Mouse (Mus musculus) midbrain, embryonic 10.5 days (tissue): ENCODE measurements at regions not wholly inside any gene's neighbourhood (a gene's known extent, or its start where the extent isn't known, plus 50 kb on each side); places are given as distances from the start of the nearest gene placed in this dataset.

Experiments
- DNase-seq: peaks from one replicate; pipeline ENCODE4 v3.0.0-alpha.2; 2017; ENCODE audit warnings: low spot score
- H3K27ac ChIP-seq: fragments of 300-500 bp; sonication (generic); replicated peaks from 2 replicates; pipeline ENCODE4 v1.5.1; 2016; ENCODE audit warnings: mild to moderate bottlenecking
- H3K27me3 ChIP-seq: fragments of 300-500 bp; sonication (generic); 2 replicates; pipeline ENCODE4 v1.6.1; 2016; ENCODE audit warnings: low read depth, mild to moderate bottlenecking; ENCODE audit not compliant: poor library complexity, severe bottlenecking
- H3K36me3 ChIP-seq: fragments of 300-500 bp; sonication (generic); 2 replicates; pipeline ENCODE4 v1.6.1; 2016; ENCODE audit warnings: mild to moderate bottlenecking, moderate library complexity
- H3K4me1 ChIP-seq: fragments of 300-500 bp; sonication (generic); 2 replicates; pipeline ENCODE4 v1.6.1; 2016
- H3K4me3 ChIP-seq: fragments of 300-500 bp; sonication (generic); 2 replicates; pipeline ENCODE4 v1.5.1; 2016; ENCODE audit warnings: mild to moderate bottlenecking, moderate library complexity
- H3K9me3 ChIP-seq: fragments of 300-500 bp; sonication (generic); replicated peaks from 2 replicates; pipeline ENCODE4 v1.6.1; 2016; ENCODE audit warnings: mild to moderate bottlenecking
- WGBS: fragments of 180-500 bp; shearing (Covaris S2); methylation state at CpG from one replicate; pipeline ENCODE4 v1.1.7; 2016; 5-methylcytosine and 5-hydroxymethylcytosine counted together

DNA sequence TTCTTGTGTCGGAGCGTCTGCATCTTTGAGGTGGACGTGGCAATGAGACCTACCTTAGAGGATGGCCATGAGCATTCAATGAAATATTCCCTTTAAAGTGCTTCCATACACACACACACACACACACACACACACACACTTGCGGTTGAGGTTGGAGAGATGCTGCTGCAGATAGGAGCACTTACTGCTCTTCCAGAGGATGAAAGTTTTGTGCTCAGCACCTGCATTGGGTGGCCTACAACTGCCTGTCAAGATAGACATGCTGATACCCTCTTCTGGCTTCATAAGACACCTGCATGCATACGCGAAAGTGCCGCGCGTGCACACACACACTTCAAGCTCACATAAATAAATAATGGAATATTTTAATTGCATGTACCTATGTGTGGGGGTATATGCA, 111.5 kb upstream of the Pja1 start:
- 98% methylated on average over 9 of the region's 9 CpGs for WGBS
- H3K9me3 ChIP-seq, result no peaks in the 10 kb centered on the region
- H3K27ac ChIP-seq, result no peak overlapping the region
- no peak for DNase-seq
- peaks cover 98% of the 10 kb centered on the region for H3K27me3 ChIP-seq
- no peaks in the 10 kb centered on the region for H3K36me3 ChIP-seq
- peaks cover 28% of the 10 kb centered on the region for H3K4me1 ChIP-seq
- no peak overlapping the region for H3K4me3 ChIP-seq

DNA sequence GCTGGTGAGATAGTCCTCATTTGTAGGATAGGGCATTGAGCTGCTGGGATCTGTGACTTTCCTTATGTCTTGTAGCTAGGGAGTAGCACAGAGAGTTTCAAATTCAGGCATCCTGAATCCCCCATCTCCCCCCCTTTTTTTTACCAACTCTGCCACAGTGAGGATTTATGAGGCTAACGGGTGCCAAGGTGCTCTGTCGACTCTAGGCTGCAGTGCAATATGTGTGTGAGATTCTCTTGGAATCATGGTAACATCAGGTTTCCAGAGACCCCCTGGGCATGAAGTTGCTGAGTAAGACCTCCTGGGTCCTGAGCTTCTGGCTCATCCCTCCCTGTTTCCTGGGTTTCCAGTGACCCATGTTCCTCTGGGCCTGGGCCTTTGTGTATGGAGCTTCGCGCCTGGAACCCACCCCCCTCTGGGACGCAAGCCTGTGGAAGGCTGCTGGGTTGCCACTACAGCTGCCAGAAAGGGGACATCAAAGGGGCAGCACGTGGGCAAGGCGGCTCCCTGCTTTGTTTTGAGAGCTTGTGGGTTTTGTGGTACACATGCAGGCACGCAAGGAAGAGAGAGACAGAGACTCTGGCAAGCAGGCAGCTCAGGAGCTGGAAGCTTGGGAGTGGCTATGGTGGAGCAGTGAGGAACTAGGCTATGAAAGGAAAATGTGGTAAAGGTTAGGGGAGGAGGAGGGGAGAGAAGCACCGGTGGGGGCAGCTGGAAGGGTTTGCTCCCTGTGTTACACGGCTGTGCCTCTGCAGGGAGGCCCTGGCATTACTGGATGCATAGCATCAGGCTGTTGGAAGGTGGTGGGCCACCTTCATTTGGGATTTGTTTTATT, 110.8 kb upstream of the Pja1 start:
- Histone ChIP-seq H3K27me3 (peaks cover 98% of the 10 kb centered on the region), H3K27ac (peak overlapping the region; percentile 52), H3K9me3 (no peaks in the 10 kb centered on the region), H3K4me1 (peaks cover 21% of the 10 kb centered on the region), H3K4me3 (no peak overlapping the region), H3K36me3 (no peaks in the 10 kb centered on the region)
- 56% methylated on average over 10 of the region's 10 CpGs for WGBS
- no peak for DNase-seq

DNA sequence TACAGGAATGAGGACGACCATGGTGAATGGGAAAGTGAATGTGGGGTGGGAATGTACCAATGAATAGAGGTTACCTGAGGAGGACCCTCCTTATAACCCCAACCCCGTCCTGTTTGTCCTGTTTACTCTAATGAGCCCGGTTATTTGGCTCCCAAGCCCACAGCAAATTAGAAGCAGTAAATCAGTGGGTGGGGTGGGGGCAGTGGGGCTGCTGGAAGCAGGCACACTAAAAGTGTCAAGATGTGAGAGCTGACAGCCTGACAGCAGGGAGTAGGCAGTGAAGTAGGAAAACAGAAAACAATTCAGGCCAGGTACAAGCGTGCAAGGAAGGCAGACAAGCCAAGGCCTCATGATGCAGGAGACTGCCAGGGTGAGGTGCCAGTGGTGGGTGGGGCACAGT, 108.1 kb upstream of the Pja1 start:
- Histone ChIP-seq H3K4me3 (no peak overlapping the region), H3K9me3 (no peaks in the 10 kb centered on the region), H3K36me3 (no peaks in the 10 kb centered on the region), H3K4me1 (peaks cover 27% of the 10 kb centered on the region), H3K27me3 (peaks cover 96% of the 10 kb centered on the region), H3K27ac (no peak overlapping the region)
- WGBS, result 69% methylated on average over 4 of the region's 4 CpGs
- DNase-seq, result no peak

DNA sequence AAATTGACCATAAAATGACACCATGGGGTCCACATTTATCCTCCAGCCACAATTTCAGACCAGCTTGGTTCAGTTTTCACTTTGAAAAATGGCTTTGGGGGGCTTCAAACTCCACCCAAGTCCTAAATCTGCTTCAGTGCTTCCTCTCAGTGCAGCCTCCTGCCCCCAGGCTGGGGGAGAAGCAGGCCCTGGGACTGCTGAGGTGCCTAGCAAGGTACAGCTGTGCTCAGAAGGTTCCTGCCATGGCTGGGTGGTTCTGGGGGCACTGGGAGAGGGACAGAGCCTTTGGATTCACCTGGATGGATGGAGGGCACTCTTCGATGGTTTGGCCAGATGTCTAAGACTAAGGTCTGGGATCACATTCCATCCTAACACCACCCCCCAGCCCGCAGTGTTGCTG, 107.7 kb upstream of the Pja1 start:
- Histone ChIP-seq H3K9me3 (no peaks in the 10 kb centered on the region), H3K27me3 (peaks cover 96% of the 10 kb centered on the region), H3K36me3 (no peaks in the 10 kb centered on the region), H3K27ac (no peak overlapping the region), H3K4me3 (no peak overlapping the region), H3K4me1 (peaks cover 31% of the 10 kb centered on the region)
- no peak for DNase-seq
- 73% methylated on average over 2 of the region's 2 CpGs for WGBS

DNA sequence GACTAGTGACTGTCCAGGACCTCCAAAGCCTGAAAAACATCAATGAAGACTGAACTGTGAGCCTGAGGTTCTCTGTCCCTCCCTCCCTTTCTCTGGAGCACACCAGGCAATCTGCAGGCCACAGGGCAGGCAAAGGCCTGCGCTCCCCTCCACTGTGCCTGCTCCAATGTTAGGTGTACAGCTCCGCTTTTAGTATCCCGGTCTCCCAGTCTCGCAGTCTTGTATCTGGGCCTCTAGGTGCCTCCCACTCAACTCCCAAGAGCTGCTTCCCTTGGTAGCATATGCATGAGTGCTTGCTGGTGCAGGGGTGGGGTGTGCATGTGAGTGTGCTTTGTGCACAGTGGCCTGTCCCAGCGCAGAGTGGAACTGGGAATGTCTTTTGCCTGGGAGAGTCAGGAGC, 104.0 kb upstream of the Pja1 start:
- no peak for DNase-seq
- WGBS, result 39% methylated on average over 5 of the region's 5 CpGs
- H3K27me3 ChIP-seq, result peaks cover 98% of the 10 kb centered on the region
- peak overlapping the region; percentile 76; the same call in 1 of the 2 replicates for H3K27ac ChIP-seq
- H3K4me3 ChIP-seq, result no peak overlapping the region
- H3K36me3 ChIP-seq, result no peaks in the 10 kb centered on the region
- no peaks in the 10 kb centered on the region for H3K9me3 ChIP-seq
- H3K4me1 ChIP-seq, result peaks cover 26% of the 10 kb centered on the region

DNA sequence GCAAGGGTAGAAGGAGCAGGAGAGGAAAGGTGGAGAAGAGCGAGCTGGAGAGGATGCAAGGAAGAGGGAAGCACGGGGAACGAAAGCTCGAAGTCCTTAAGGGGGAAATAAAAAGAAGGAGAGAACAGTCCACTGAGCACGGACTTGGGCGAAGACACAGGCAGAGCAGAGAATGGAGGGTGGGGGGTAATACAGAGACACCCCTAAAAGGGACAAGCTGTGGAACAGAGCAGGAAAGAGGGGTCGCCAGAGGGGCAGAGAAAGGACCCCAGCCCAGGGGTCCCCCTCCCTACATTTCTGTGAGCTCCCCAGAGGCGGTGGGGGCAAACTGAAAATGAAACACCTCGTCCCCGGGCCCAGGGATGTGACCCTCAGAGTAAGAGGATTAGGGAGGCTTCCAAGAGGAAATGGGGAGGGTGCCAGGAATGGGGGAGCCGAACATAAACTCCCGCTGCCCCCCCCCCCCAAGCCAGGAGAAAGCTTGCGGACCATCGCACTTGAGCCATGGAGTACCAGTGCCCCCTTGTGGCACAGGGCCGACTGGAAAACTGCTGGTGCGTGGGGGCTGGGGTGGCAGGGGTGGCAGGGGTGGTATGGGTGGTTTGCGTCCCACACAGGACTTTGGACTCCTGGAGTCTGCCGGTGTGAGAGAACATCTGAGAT, 103.5 kb upstream of the Pja1 start:
- Histone ChIP-seq H3K4me1 (peaks cover 26% of the 10 kb centered on the region), H3K27ac (peak overlapping the region; percentile 76), H3K4me3 (peak overlapping the region; percentile 40), H3K9me3 (no peaks in the 10 kb centered on the region), H3K36me3 (no peaks in the 10 kb centered on the region), H3K27me3 (peaks cover 98% of the 10 kb centered on the region)
- DNase-seq, result peak; percentile 60
- 38% methylated on average over 17 of the region's 18 CpGs for WGBS

DNA sequence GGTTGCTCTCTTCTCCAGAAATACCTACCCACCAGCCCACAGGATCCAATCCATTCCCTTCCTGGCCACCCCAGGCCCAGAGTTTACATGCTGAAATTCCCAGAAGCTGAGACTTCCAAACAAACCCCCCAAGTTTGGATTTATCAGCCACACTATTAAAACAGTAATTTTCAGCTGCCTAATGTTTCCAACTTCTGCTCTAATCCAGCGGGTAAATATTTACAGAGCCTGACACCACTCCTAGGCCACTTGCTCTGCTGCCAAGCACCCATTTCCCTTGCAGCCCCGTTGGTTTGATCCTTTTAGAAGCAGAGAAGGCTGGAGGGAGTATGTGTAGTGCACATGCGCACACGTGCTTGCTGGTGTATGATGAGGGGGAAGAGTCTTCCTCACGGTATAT, 99.1 kb upstream of the Pja1 start:
- peaks cover 35% of the 10 kb centered on the region for H3K4me1 ChIP-seq
- H3K9me3 ChIP-seq, result no peaks in the 10 kb centered on the region
- H3K4me3 ChIP-seq, result no peak overlapping the region
- whole genome bisulfite sequencing, result 72% methylated on average over 5 of the region's 5 CpGs
- no peak overlapping the region for H3K27ac ChIP-seq
- no peak for DNase-seq
- H3K36me3 ChIP-seq, result no peaks in the 10 kb centered on the region
- H3K27me3 ChIP-seq, result peaks cover 100% of the 10 kb centered on the region

DNA sequence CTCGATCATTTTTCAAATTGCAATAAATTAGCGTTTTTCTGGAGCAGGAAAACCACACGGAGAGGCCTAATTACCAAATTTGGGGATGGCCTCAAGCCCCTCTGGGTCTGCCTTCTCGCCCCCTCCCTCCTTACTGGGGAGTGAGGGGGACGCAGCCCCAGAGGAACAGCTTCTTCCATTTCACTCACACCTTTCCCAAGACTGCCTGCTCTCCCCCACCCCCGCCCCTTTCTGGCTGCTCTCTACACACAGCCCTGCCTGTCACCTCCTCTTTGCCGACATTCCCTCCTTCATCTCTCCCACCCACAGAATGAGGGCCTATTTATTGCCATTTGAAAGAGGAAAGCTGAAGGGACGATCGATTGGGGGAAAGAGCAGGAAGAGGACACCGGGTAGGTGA, 97.2 kb upstream of the Pja1 start:
- Histone ChIP-seq H3K27me3 (peaks cover 100% of the 10 kb centered on the region), H3K27ac (peak overlapping the region; percentile 79)
- no peak for DNase-seq

DNA sequence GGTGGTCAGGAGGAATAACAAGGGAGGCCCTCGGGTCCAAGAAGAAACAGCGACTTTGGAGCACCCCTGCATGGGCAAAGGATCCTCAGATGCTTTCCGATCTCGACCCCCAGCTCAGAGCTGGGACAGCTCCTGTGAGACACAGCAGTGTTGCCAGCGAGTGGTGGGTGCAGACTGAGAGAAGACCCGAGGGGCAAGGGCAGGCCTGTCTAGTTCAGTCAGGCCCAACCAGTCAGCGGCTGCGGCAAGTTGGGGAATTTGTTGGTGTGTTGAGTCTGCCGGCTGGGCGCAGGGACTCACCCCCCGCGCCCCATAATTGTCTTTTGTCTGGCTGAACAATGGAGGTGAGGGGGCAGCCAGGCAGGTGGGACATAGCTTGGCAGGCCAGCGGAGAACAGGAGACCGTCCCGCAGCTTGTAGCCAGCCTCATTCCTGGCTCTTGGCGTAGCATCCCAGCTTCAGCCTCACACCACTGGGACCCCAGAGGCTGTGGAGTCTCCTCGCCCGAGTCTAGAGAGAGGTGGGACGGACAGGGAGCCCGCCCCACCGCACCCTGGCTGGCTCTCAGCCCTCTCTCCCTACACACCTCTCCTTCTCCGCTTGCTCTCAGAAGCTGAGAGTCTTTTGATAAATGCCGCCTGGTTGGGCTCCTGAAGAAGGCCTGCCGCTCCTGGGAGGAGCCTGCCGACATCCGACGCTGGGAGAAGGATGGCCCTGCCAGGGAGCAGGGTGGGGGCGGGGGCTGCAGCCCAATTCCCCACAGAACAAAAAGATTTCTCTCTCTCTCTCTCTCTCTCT, 96.5 kb upstream of the Pja1 start:
- H3K27me3 ChIP-seq, result peaks cover 100% of the 10 kb centered on the region
- H3K4me3 ChIP-seq, result peak overlapping the region; percentile 37
- H3K27ac ChIP-seq, result peak overlapping the region; percentile 79

More for the DNA sequence above, 97.2 kb upstream of the Pja1 start:
- Histone ChIP-seq H3K4me1 (peaks cover 28% of the 10 kb centered on the region), H3K36me3 (no peaks in the 10 kb centered on the region), H3K9me3 (no peaks in the 10 kb centered on the region), H3K4me3 (no peak overlapping the region)
- WGBS, result 20% methylated on average over 10 of the region's 10 CpGs

DNA sequence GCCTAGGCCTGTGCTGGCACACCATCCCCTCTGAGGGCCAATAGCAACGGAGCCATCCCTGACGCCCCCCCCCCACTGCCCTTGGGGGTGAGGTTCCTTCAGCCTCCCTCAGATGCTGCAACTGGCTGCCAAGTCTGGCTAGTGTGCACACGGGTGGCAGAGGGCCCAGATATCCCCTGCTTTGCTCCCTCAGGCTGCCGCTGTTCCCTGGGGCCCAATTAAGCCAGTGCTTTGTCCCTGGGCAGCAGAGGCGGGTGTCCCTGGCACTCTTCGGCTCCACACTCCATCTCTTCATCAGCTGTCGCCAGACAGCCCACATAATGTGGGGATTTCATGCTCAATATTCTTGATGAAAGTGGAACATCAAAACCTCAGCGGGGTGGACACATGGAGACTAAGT, 90.9 kb upstream of the Pja1 start:
- Histone ChIP-seq H3K4me3 (no peak overlapping the region), H3K27me3 (peaks cover 100% of the 10 kb centered on the region), H3K36me3 (no peaks in the 10 kb centered on the region), H3K4me1 (peaks cover 39% of the 10 kb centered on the region), H3K27ac (no peak overlapping the region), H3K9me3 (no peaks in the 10 kb centered on the region)
- no peak for DNase-seq
- whole genome bisulfite sequencing, result 50% methylated on average over 8 of the region's 8 CpGs

More for the DNA sequence above, 96.5 kb upstream of the Pja1 start:
- Histone ChIP-seq H3K9me3 (no peaks in the 10 kb centered on the region), H3K4me1 (peaks cover 28% of the 10 kb centered on the region), H3K36me3 (no peaks in the 10 kb centered on the region)
- 21% methylated on average over 28 of the region's 28 CpGs for WGBS
- DNase-seq, result peak; percentile 54

DNA sequence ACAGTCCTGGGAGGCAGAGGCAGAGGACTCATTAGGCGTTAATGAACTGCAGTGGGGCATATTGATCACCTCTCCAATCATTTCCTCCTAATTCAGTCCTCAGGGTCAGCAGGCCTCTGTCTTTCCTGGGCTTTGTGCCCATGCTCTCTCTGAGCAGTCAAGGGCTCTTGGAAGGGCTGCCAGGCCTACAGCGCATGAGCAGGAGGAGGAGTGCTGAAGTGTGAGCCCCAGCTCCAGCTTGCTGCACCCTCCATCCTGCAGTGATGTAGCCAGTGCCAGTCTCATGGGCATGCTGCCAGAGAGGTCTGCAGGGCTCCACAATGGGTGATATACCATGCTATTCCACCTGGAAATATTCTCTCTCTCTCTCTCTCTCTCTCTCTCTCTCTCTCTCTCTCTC, 89.6 kb upstream of the Pja1 start:
- Histone ChIP-seq H3K4me1 (peaks cover 50% of the 10 kb centered on the region), H3K9me3 (no peaks in the 10 kb centered on the region), H3K4me3 (no peak overlapping the region), H3K36me3 (no peaks in the 10 kb centered on the region), H3K27me3 (peaks cover 100% of the 10 kb centered on the region), H3K27ac (0 out of 2 replicates have a peak overlapping the region, but pooled peaks have one; percentile 23)
- 81% methylated on average over 2 of the region's 2 CpGs for WGBS
- DNase-seq, result no peak

DNA sequence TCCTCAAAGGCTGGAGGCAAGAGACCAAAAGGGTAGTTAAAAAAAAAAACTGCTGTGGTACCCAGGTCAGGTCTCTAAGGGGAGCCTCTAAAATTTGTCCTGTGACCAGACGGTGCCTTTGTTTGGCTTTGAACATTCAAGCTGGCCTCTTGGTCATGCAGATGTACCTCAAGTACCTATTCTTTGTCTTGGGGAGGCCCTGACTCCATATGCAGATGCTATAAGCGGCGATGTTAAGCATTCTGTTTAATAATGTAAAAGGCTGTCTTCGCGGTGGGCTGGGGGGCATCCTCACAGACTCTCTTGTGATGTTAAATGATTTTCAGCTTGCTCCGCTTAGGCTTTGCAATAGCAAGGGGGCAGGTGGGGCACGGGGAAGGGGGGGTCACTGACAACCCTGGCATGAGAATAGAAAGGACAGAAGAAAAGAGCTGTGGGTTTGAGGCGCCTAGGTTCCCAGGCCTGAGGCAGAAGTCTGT, 85.8 kb upstream of the Pja1 start:
- H3K27me3 ChIP-seq, result peaks cover 98% of the 10 kb centered on the region
- H3K27ac ChIP-seq, result peak overlapping the region; percentile 79
- H3K9me3 ChIP-seq, result no peaks in the 10 kb centered on the region
- peaks cover 46% of the 10 kb centered on the region for H3K4me1 ChIP-seq
- no peak overlapping the region; the same call in 1 of the 2 replicates for H3K4me3 ChIP-seq
- DNase-seq, result peak; percentile 43
- no peaks in the 10 kb centered on the region for H3K36me3 ChIP-seq
- 17% methylated on average over 8 of the region's 8 CpGs for WGBS
